In the genomic region with DNA sequence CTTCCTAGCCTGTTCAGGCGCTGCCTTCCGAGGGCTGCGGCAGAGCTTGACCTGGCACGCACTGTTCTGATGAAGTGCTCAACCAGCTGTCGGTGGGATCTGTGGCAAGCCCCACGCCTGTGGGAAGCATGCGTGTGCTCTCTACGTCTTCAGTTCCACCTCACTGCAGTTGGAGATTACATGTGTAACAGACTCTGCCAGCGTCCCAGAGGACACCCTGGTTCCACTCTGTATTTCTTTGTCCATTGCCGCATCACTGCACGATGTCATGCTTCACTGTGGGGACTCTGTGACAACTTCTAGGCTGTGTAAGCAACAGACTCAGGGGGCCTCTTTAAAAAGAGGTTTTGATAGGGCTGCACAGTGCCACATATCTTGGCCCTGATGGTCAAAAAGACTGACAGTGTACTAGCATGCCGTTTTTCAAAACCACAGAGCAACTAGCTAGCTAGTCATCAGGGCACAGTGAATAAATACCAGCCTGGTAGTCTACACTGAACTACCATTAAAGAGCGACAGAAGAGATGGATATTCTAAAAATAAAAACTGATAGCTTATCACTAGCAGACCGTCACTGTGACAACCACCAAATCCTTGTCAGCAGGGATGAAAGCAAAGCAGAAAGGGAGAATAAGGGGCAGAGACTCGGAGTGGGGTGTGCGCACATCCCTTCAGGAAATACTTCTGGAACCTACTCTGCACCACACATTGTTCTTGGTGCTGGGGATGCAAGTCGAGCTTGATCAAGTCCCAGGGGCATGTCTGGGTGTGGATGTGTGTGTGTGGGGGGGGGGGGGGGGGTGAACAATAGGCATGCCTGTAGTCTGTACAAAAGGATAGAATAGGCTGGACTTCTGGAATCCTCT, we compare ENCODE assay signal across 8 mouse cellular contexts. TPM values are rescaled to one million over a fixed set of nuclear protein-coding genes. Genes with fewer than 3 reads are reported as not detected.
DNase-seq lines count a peak whose midpoint lies in the region; ATAC-seq and TF ChIP-seq lines count a peak whose summit lies in the region.

No protein-coding gene starts in this region.

- no peaks in the 10 kb centered on the region for H3K9me3 ChIP-seq in neural tube, embryonic 11.5 days (ENCODE audit: control insufficient read depth, low read length)
- H3K9me3 ChIP-seq in heart, embryonic 15.5 days (replicated peaks), result no peaks in the 10 kb centered on the region
- H3K9me3 ChIP-seq in liver, embryonic 15.5 days (replicated peaks), result no peaks in the 10 kb centered on the region
- no peaks in the 10 kb centered on the region for H3K9me3 ChIP-seq in intestine, postnatal 0 days (ENCODE audit: control insufficient read depth)

- H3K27me3 ChIP-seq in neural tube, embryonic 11.5 days (ENCODE audit: control insufficient read depth, insufficient read depth, low read length), result no peaks in the 10 kb centered on the region
- no peaks in the 10 kb centered on the region for H3K27me3 ChIP-seq in heart, embryonic 15.5 days
- H3K27me3 ChIP-seq in liver, embryonic 15.5 days, result no peaks in the 10 kb centered on the region
- no peaks in the 10 kb centered on the region for H3K27me3 ChIP-seq in intestine, postnatal 0 days (replicated peaks; ENCODE audit: control insufficient read depth, insufficient read depth, low read length)

- WGBS in neural tube, embryonic 11.5 days, result 60% methylated on average over 16 of the region's 17 CpGs
- 38% methylated on average over 17 of the region's 17 CpGs for WGBS in heart, embryonic 15.5 days
- 52% methylated on average over 17 of the region's 17 CpGs for WGBS in liver, embryonic 15.5 days (ENCODE audit: insufficient replicate concordance)
- 84% methylated on average over 17 of the region's 17 CpGs for WGBS in intestine, postnatal 0 days

- H3K9ac ChIP-seq in neural tube, embryonic 11.5 days (ENCODE audit: low read length), result no peak overlapping the region
- H3K9ac ChIP-seq in heart, embryonic 15.5 days, result no peak overlapping the region
- no peak overlapping the region for H3K9ac ChIP-seq in liver, embryonic 15.5 days
- no peak overlapping the region for H3K9ac ChIP-seq in intestine, postnatal 0 days (ENCODE audit: low read depth, low read length)

- TF ChIP-seq CTCF in intestine, postnatal 0 days (IDR thresholded peaks at IDR 0.05; ENCODE audit: low read depth), result no peak

- H3K36me3 ChIP-seq in neural tube, embryonic 11.5 days (ENCODE audit: control insufficient read depth, insufficient read depth, low read length), result no peaks in the 10 kb centered on the region; the same call in 1 of the 2 replicates
- peaks cover 14% of the 10 kb centered on the region for H3K36me3 ChIP-seq in heart, embryonic 15.5 days
- peaks cover 30% of the 10 kb centered on the region for H3K36me3 ChIP-seq in liver, embryonic 15.5 days (replicated peaks)
- H3K36me3 ChIP-seq in intestine, postnatal 0 days (ENCODE audit: control insufficient read depth, insufficient read depth), result peaks cover 6% of the 10 kb centered on the region; the same call in 1 of the 2 replicates

- H3K27ac ChIP-seq in neural tube, embryonic 11.5 days (ENCODE audit: low read depth, low read length), result no peak overlapping the region
- peak overlapping the region; percentile 66 for H3K27ac ChIP-seq in heart, embryonic 15.5 days
- H3K27ac ChIP-seq in liver, embryonic 15.5 days (replicated peaks), result no peak overlapping the region
- no peak overlapping the region for H3K27ac ChIP-seq in intestine, postnatal 0 days (ENCODE audit: low read depth, low read length)

- peaks cover 17% of the 10 kb centered on the region for H3K4me1 ChIP-seq in neural tube, embryonic 11.5 days (ENCODE audit: control insufficient read depth, insufficient read depth, low read length)
- peaks cover 35% of the 10 kb centered on the region for H3K4me1 ChIP-seq in heart, embryonic 15.5 days (replicated peaks)
- H3K4me1 ChIP-seq in liver, embryonic 15.5 days (replicated peaks), result peaks cover 69% of the 10 kb centered on the region
- no peaks in the 10 kb centered on the region for H3K4me1 ChIP-seq in intestine, postnatal 0 days (replicated peaks; ENCODE audit: control insufficient read depth, insufficient read depth, low read length)

- H3K4me3 ChIP-seq in neural tube, embryonic 11.5 days (ENCODE audit: low read depth, low read length), result no peak overlapping the region
- no peak overlapping the region for H3K4me3 ChIP-seq in heart, embryonic 15.5 days
- H3K4me3 ChIP-seq in liver, embryonic 15.5 days (replicated peaks), result no peak overlapping the region
- H3K4me3 ChIP-seq in intestine, postnatal 0 days (ENCODE audit: low read depth, low read length), result no peak overlapping the region

- DNase-seq in neural tube, embryonic 11.5 days (ENCODE audit: low spot score), result peak; percentile 32
- no peak for DNase-seq in neural tube, embryonic 10.5 days (ENCODE audit: extremely low spot score, low spot score)
- DNase-seq in retina, embryonic 14.5 days (ENCODE audit: low spot score), result peak; percentile 65
- no peak for DNase-seq in adrenal gland, postnatal 14 days
- no peak for DNase-seq in lung, adult 18-20 months

- ATAC-seq in neural tube, embryonic 11.5 days (ENCODE audit: insufficient read depth, low FRiP score, low TSS enrichment), result peak; percentile 46; the same call in 1 of the 2 replicates
- peak; percentile 56; the same call in 1 of the 2 replicates for ATAC-seq in heart, embryonic 15.5 days (replicated peaks; ENCODE audit: insufficient number of reproducible peaks, insufficient read depth, low FRiP score, low read depth)
- no peak; the same call in 1 of the 2 replicates for ATAC-seq in liver, embryonic 15.5 days (ENCODE audit: insufficient read depth)
- no peak for ATAC-seq in intestine, postnatal 0 days

- no peak overlapping the region for H3K4me2 ChIP-seq in neural tube, embryonic 11.5 days (ENCODE audit: low read depth)
- H3K4me2 ChIP-seq in heart, embryonic 15.5 days, result peak overlapping the region; percentile 18; the same call in 1 of the 2 replicates
- peak overlapping the region; percentile 25 for H3K4me2 ChIP-seq in liver, embryonic 15.5 days
- H3K4me2 ChIP-seq in intestine, postnatal 0 days (replicated peaks; ENCODE audit: low read depth), result no peak overlapping the region

RNA-seq across cellular contexts. Expression of gene Katnal1, which starts 20.7 kb away (rescaled TPM):
- 23.4 and 34.1 TPM in 2 replicates for polyA plus RNA-seq in neural tube, embryonic 11.5 days (2014; fragmentation: Nextera tagmentation; extraction: Ambion mirVana)
- 10.2 and 12.0 TPM in 2 replicates for polyA plus RNA-seq in heart, embryonic 15.5 days (2015; fragmentation: Nextera tagmentation; extraction: Ambion mirVana)
- 8.1 and 9.0 TPM in 2 replicates for polyA plus RNA-seq in liver, embryonic 15.5 days (2015; fragmentation: Nextera tagmentation; extraction: Ambion mirVana)
- total RNA-seq in adrenal gland, postnatal 14 days (2021), result 7.2 and 7.6 TPM in 2 replicates
- polyA plus RNA-seq in intestine, postnatal 0 days (2015; fragmentation: Nextera tagmentation; extraction: Ambion mirVana), result 2.7 and 2.9 TPM in 2 replicates

Comparison
In these comparisons a context has a peak if more than half of its experiments do, and no peak if none do; other contexts are left out.
1. DNase-seq: peak in neural tube, embryonic 11.5 days (single experiment) and retina, embryonic 14.5 days (single experiment); none in neural tube, embryonic 10.5 days (single experiment), adrenal gland, postnatal 14 days (single experiment) and lung, adult 18-20 months (0 of 2).
2. ATAC-seq: peak in neural tube, embryonic 11.5 days (single experiment) and heart, embryonic 15.5 days (single experiment); none in liver, embryonic 15.5 days (single experiment) and intestine, postnatal 0 days (single experiment).
3. H3K4me2 ChIP-seq: peak in heart, embryonic 15.5 days (single experiment) and liver, embryonic 15.5 days (single experiment); none in neural tube, embryonic 11.5 days (single experiment) and intestine, postnatal 0 days (single experiment).